Mouse (Mus musculus) heart, embryonic 15.5 days (tissue): ENCODE measurements around the gene Macf1. TPM values are rescaled to one million over a fixed set of nuclear protein-coding genes. Genes with fewer than 3 reads are reported as not detected.
"Not testable (repeated sequence)": the region's sequence is repeated elsewhere in the genome, so short reads cannot be mapped to it uniquely, and the experiment has no call there.

Experiments used
- ATAC-seq: fragments of 200-750 bp; cut with Nextera tagmentation; replicated peaks from 2 replicates; pipeline ENCODE4 v1.8.0; 2017; ENCODE audit warnings: low read depth, moderate TSS enrichment; ENCODE audit not compliant: insufficient number of reproducible peaks, insufficient read depth, low FRiP score
- H3K27ac ChIP-seq: fragments of 300-500 bp; sonication (generic); 2 replicates; pipeline ENCODE4 v1.5.1; 2015; ENCODE audit warnings: mild to moderate bottlenecking, inconsistent platforms
- H3K27me3 ChIP-seq: fragments of 300-500 bp; sonication (generic); 2 replicates; pipeline ENCODE4 v1.6.1; 2015; ENCODE audit warnings: inconsistent platforms
- H3K36me3 ChIP-seq: fragments of 300-500 bp; sonication (generic); 2 replicates; pipeline ENCODE4 v1.6.1; 2015; ENCODE audit warnings: mild to moderate bottlenecking, inconsistent platforms
- H3K4me1 ChIP-seq: fragments of 300-500 bp; sonication (generic); replicated peaks from 2 replicates; pipeline ENCODE4 v1.6.1; 2015; ENCODE audit warnings: inconsistent platforms
- H3K4me2 ChIP-seq: fragments of 300-500 bp; sonication (generic); 2 replicates; pipeline ENCODE4 v1.6.1; 2015; ENCODE audit warnings: inconsistent platforms, mild to moderate bottlenecking, moderate library complexity
- H3K4me3 ChIP-seq: fragments of 300-500 bp; sonication (generic); 2 replicates; pipeline ENCODE4 v1.5.1; 2015; ENCODE audit warnings: mild to moderate bottlenecking, inconsistent platforms
- H3K9ac ChIP-seq: fragments of 300-500 bp; sonication (generic); 2 replicates; pipeline ENCODE4 v1.6.1; 2015; ENCODE audit warnings: mild to moderate bottlenecking, inconsistent platforms
- H3K9me3 ChIP-seq: fragments of 300-500 bp; sonication (generic); replicated peaks from 2 replicates; pipeline ENCODE4 v1.6.1; 2016; ENCODE audit warnings: inconsistent platforms
- WGBS: fragments of 180-500 bp; shearing (Covaris S2); methylation state at CpG from one replicate; pipeline ENCODE4 v1.1.7; 2015; ENCODE audit warnings: mixed read lengths; 5-methylcytosine and 5-hydroxymethylcytosine counted together
- polyA plus RNA-seq: library from polyadenylated mRNA; unstranded; fragments of >200 nt; fragmentation: Nextera tagmentation; extraction: Ambion mirVana; gene quantifications from 2 replicates; pipeline ENCODE4 v1.2.1, GENCODE M21; 2015

Gene Macf1
- polyA plus RNA-seq, 1 experiment from 2014 or later = 51.0 TPM

- Histone ChIP-seq H3K27ac (peak overlapping the region; percentile 85), H3K4me1 (peaks cover 23% of the 10 kb centered on the region), H3K9me3 (no peaks in the 10 kb centered on the region), H3K9ac (no peak overlapping the region), H3K27me3 (no peaks in the 10 kb centered on the region), H3K36me3 (peaks cover 86% of the 10 kb centered on the region), H3K4me2 (no peak overlapping the region), H3K4me3 (no peak overlapping the region)
- ATAC-seq = peak; percentile 73; the same call in 1 of the 2 replicates
- 44% methylated on average over 8 of the region's 8 CpGs for WGBS
Measured at GRCm38 (mm10) chr4:123460595-123461272, 223.4 kb downstream of the Macf1 start.

GRCm38 (mm10) chr4:123454871-123455640 lies 229.1 kb downstream of the Macf1 start:
- H3K9me3 ChIP-seq = no peaks in the 10 kb centered on the region
- H3K36me3 ChIP-seq = peaks cover 68% of the 10 kb centered on the region
- peak overlapping the region; percentile 77 for H3K27ac ChIP-seq
- peak; percentile 91; the same call in 1 of the 2 replicates for ATAC-seq
- 38% methylated on average over 7 of the region's 7 CpGs for WGBS
- H3K4me3 ChIP-seq = no peak overlapping the region
- H3K4me1 ChIP-seq = peaks cover 22% of the 10 kb centered on the region
- H3K9ac ChIP-seq = no peak overlapping the region
- H3K4me2 ChIP-seq = no peak overlapping the region
- H3K27me3 ChIP-seq = no peaks in the 10 kb centered on the region

- Histone ChIP-seq H3K4me3 (no peak overlapping the region), H3K27me3 (no peaks in the 10 kb centered on the region), H3K4me2 (no peak overlapping the region), H3K9me3 (no peaks in the 10 kb centered on the region), H3K9ac (no peak overlapping the region), H3K4me1 (peaks cover 19% of the 10 kb centered on the region), H3K27ac (no peak overlapping the region), H3K36me3 (peaks cover 72% of the 10 kb centered on the region)
- no peak for ATAC-seq
- 83% methylated on average over 1 of the region's 1 CpGs for WGBS
Measured at GRCm38 (mm10) chr4:123453729-123454128, 230.4 kb downstream of the Macf1 start.

DNA sequence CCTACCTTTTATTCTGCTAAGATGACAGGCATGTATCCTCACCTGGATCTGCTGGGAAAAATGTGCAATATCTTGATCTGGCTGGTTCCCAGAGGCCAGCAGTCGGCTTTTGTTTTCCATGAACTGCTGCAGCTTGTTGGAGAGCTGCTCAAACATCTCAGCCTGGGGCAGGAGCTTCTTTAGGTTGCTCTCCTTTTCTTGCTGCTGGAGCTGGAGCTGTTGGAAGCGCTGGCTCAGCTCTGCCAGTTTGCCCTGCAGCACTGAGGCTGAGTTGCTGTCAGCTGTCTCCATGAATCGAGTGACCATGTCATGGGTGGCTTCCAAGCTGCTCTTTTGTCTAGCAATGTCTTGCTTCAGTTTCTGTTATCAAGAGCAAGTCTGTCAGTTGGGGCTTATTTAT lies 232.2 kb downstream of the Macf1 start:
- Histone ChIP-seq H3K9me3 (no peaks in the 10 kb centered on the region), H3K4me2 (no peak overlapping the region), H3K27ac (no peak overlapping the region), H3K36me3 (peaks cover 73% of the 10 kb centered on the region), H3K4me3 (no peak overlapping the region), H3K4me1 (peaks cover 24% of the 10 kb centered on the region), H3K27me3 (no peaks in the 10 kb centered on the region), H3K9ac (no peak overlapping the region)
- WGBS = 76% methylated on average over 3 of the region's 3 CpGs
- no peak for ATAC-seq

GRCm38 (mm10) chr4:123449304-123449703 lies 234.9 kb downstream of the Macf1 start:
- H3K27me3 ChIP-seq = no peaks in the 10 kb centered on the region
- H3K4me1 ChIP-seq = peaks cover 18% of the 10 kb centered on the region
- H3K27ac ChIP-seq = no peak overlapping the region
- no peak overlapping the region for H3K9ac ChIP-seq
- no peak for ATAC-seq
- H3K9me3 ChIP-seq = no peaks in the 10 kb centered on the region
- peaks cover 65% of the 10 kb centered on the region for H3K36me3 ChIP-seq
- no peak overlapping the region for H3K4me2 ChIP-seq
- no peak overlapping the region for H3K4me3 ChIP-seq

- 85% methylated on average over 2 of the region's 2 CpGs for WGBS
- Histone ChIP-seq H3K4me2 (no peak overlapping the region), H3K36me3 (peaks cover 61% of the 10 kb centered on the region), H3K27me3 (no peaks in the 10 kb centered on the region), H3K4me1 (peaks cover 14% of the 10 kb centered on the region), H3K27ac (no peak overlapping the region), H3K9ac (no peak overlapping the region), H3K4me3 (no peak overlapping the region), H3K9me3 (no peaks in the 10 kb centered on the region)
- no peak for ATAC-seq
Measured at GRCm38 (mm10) chr4:123448015-123448414, 236.1 kb downstream of the Macf1 start.

DNA sequence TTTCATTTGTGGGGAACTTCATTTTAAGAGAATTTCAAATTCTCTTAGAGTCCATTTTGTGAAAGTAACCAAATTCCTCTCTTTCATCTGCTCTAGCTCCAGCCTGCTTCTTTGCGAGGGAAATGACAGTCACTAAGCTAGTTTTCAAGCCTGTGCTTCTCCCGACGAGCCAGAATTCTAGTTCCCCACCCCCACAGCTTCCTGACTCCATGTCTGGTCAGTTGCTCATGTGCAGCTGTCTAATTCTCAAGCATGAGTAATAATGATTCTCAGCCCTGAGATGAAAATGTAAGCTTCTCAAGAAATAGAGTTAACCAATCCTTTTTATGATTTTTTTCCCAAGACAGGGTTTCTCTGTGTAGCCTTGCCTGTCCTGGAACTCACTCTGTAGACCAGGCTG lies 236.9 kb downstream of the Macf1 start:
- H3K27me3 ChIP-seq = no peaks in the 10 kb centered on the region
- H3K9ac ChIP-seq = no peak overlapping the region
- H3K4me2 ChIP-seq = no peak overlapping the region
- peaks cover 57% of the 10 kb centered on the region for H3K36me3 ChIP-seq
- H3K27ac ChIP-seq = 0 out of 2 replicates have a peak overlapping the region, but pooled peaks have one; percentile 3
- ATAC-seq = no peak
- H3K4me3 ChIP-seq = no peak overlapping the region
- H3K9me3 ChIP-seq = no peaks in the 10 kb centered on the region
- peaks cover 14% of the 10 kb centered on the region for H3K4me1 ChIP-seq
- 40% methylated on average over 3 of the region's 3 CpGs for WGBS

DNA sequence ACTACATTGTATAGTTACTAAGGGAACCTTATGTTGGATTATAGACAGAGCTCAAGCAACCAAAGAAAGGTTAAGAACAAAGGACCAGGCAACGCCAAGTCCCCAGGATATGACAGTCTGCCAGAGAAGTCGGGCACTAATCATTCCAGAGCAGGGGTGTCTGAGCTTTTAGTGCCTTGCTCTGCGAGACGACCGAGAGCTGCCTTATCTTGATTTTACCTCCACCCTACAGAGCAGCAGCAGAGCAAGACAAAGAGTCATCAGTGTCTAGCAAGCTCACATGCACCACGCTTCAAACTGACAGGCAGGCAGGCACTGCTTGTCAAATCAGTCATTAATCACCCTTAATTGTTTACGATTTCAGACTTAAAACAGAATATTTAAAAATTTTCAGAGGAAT lies 237.4 kb downstream of the Macf1 start:
- no peaks in the 10 kb centered on the region for H3K9me3 ChIP-seq
- peak overlapping the region; percentile 54; the same call in 1 of the 2 replicates for H3K27ac ChIP-seq
- peaks cover 14% of the 10 kb centered on the region for H3K4me1 ChIP-seq
- no peak overlapping the region for H3K9ac ChIP-seq
- 21% methylated on average over 7 of the region's 7 CpGs for WGBS
- H3K4me2 ChIP-seq = no peak overlapping the region
- H3K27me3 ChIP-seq = no peaks in the 10 kb centered on the region
- no peak for ATAC-seq
- H3K4me3 ChIP-seq = no peak overlapping the region
- peaks cover 52% of the 10 kb centered on the region for H3K36me3 ChIP-seq

- ATAC-seq = 0 out of 2 replicates have a peak, but pooled peaks have one; percentile 22
- H3K27me3 ChIP-seq, H3K9me3 ChIP-seq, H3K4me3 ChIP-seq, H3K9ac ChIP-seq, H3K4me2 ChIP-seq: not testable (repeated sequence)
- H3K27ac ChIP-seq = peak overlapping the region; percentile 38; the same call in 1 of the 2 replicates
- peaks cover 14% of the 10 kb centered on the region for H3K4me1 ChIP-seq
- 49% methylated on average over 2 of the region's 2 CpGs for WGBS
- peaks cover 49% of the 10 kb centered on the region for H3K36me3 ChIP-seq
Measured at GRCm38 (mm10) chr4:123446221-123446620, 237.9 kb downstream of the Macf1 start.

GRCm38 (mm10) chr4:123438414-123438813 lies 245.7 kb downstream of the Macf1 start:
- Histone ChIP-seq H3K27me3 (no peaks in the 10 kb centered on the region), H3K4me3 (no peak overlapping the region), H3K4me2 (no peak overlapping the region), H3K27ac (peak overlapping the region; percentile 56; the same call in 1 of the 2 replicates), H3K9me3 (no peaks in the 10 kb centered on the region), H3K4me1 (peaks cover 3% of the 10 kb centered on the region; the same call in 1 of the 2 replicates), H3K9ac (no peak overlapping the region), H3K36me3 (peaks cover 60% of the 10 kb centered on the region)
- no peak for ATAC-seq
- WGBS = 32% methylated on average over 5 of the region's 5 CpGs

DNA sequence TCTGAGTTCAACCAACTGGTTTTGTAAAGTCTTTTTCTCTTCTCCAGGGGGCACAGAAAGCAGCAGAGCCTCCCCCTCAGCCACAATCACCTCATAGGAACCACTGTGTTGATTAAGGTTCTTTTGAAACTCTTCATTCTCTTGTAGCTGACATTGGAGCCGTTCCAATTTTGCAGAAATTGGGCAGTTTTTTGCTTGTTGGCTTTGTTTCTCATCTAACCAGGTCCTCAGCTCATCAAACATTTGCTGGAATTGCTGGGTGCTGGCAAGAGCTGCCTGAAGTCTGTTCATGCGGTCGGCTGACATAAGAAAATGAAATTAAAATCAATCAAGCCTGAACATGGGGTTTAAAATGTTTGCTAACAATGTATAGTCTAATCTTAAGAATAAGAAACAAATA lies 251.0 kb downstream of the Macf1 start:
- no peak overlapping the region for H3K27ac ChIP-seq
- no peak overlapping the region for H3K4me2 ChIP-seq
- H3K36me3 ChIP-seq = peaks cover 51% of the 10 kb centered on the region
- H3K4me3 ChIP-seq = no peak overlapping the region
- 84% methylated on average over 3 of the region's 3 CpGs for WGBS
- H3K27me3 ChIP-seq = no peaks in the 10 kb centered on the region
- ATAC-seq = no peak
- no peak overlapping the region for H3K9ac ChIP-seq
- H3K9me3 ChIP-seq = no peaks in the 10 kb centered on the region
- peaks cover 10% of the 10 kb centered on the region for H3K4me1 ChIP-seq
